Mouse (Mus musculus): ENCODE results near the gene Dennd4a. TPM values are rescaled to one million over a fixed set of nuclear protein-coding genes. Genes with fewer than 3 reads are reported as not detected.

Dennd4a gene
- polyA plus RNA-seq, 1 experiment from 2014 or later: 10.3 TPM

- ATAC-seq (ENCODE audit: low FRiP score): no peak
- 80% methylated on average over 5 of the region's 5 CpGs for WGBS
- H3K4me1 ChIP-seq: no peaks in the 10 kb centered on the region
Observed at GRCm38 (mm10) chr9:64938535-64938934, 127.4 kb downstream of the Dennd4a start.

DNA sequence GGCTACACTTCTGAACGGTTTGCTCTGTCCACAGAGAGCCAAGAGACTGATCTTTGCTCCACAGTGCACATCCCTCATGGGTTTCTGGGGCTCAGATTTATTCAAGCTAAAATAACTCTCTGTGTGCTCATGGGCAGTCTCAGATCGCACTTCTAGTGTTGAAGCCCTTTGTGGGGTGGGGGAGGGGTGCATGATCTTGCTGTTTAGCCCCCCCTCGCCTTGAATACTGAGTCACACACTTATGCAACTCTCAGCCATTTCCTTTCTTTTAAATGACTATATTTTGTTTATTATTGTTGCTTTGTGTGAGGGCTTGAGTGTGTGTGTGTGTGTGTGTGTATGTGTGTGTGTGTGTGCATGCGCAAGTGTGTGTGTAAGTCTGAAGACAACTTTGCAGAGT, 128.1 kb downstream of the Dennd4a start:
- Histone ChIP-seq H3K36me3 (no peaks in the 10 kb centered on the region), H3K9ac (no peak overlapping the region), H3K4me3 (no peak overlapping the region), H3K27me3 (peaks cover 9% of the 10 kb centered on the region), H3K27ac (no peak overlapping the region), H3K4me2 (replicated peaks) (no peak overlapping the region), H3K4me1 (no peaks in the 10 kb centered on the region), H3K9me3 (replicated peaks) (no peaks in the 10 kb centered on the region)
- no peak for ATAC-seq (ENCODE audit: low FRiP score)
- WGBS: 55% methylated on average over 4 of the region's 4 CpGs

More at GRCm38 (mm10) chr9:64938535-64938934, 127.4 kb downstream of the Dennd4a start:
- peaks cover 7% of the 10 kb centered on the region for H3K27me3 ChIP-seq
- no peaks in the 10 kb centered on the region for H3K9me3 ChIP-seq (replicated peaks)
- no peak overlapping the region for H3K27ac ChIP-seq
- no peak overlapping the region for H3K4me2 ChIP-seq (replicated peaks)
- H3K4me3 ChIP-seq: no peak overlapping the region
- H3K36me3 ChIP-seq: no peaks in the 10 kb centered on the region
- H3K9ac ChIP-seq: no peak overlapping the region

DNA sequence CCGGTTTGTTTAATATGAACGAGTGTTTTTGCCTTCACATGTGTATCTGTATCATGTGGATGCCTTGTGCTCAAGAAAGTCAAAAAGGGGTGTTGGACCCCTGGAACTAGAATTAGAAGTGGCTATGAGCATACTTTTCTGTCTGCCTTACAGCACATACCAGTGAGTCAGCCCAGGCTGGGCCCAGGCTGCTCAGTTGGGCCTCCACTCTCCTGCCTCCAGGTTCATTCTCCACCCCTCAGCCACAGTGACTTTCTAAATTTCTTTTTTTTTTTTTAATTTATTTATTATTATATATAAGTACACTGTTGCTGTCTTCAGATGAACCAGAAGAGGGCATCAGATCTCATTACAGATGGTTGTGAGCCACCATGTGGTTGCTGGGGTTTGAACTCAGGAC, 128.7 kb downstream of the Dennd4a start:
- no peak overlapping the region for H3K27ac ChIP-seq
- no peaks in the 10 kb centered on the region for H3K36me3 ChIP-seq
- no peak overlapping the region for H3K4me3 ChIP-seq
- no peak overlapping the region for H3K4me2 ChIP-seq (replicated peaks)
- ATAC-seq (ENCODE audit: low FRiP score): no peak
- H3K27me3 ChIP-seq: peaks cover 9% of the 10 kb centered on the region
- no peak overlapping the region for H3K9ac ChIP-seq
- H3K4me1 ChIP-seq: no peaks in the 10 kb centered on the region
- WGBS: 91% methylated on average over 2 of the region's 2 CpGs
- no peaks in the 10 kb centered on the region for H3K9me3 ChIP-seq (replicated peaks)

DNA sequence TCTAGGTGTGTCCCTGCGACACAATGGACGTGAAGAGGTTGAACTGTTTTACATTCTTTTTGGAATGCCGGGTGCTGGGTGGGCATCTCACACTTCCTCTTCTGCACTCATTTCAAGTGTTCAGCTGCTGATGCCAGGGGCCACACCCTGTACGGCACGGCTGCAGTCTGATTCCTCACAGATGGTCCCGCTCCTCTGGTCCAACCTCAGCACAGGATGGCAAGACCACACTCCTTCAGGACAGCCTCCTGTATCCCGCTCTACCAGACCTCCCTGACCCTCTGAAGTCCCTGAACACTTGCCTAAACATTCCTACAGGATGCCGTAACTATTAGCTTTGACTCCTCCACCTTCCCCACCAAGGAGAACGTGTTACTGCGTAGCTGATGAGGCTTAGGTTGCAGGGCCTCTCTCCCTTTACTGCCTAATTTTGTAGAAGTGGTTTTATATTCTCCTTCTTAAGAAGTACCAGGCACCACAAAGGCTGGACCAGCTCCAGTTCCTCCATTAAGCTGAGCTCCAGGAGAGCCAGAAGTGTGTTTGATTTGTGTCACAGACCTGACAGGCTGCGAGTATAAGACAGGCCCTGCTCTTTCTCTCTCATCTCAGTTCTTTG, 129.7 kb downstream of the Dennd4a start:
- Histone ChIP-seq H3K27me3 (peaks cover 9% of the 10 kb centered on the region), H3K9ac (no peak overlapping the region), H3K4me1 (no peaks in the 10 kb centered on the region), H3K9me3 (replicated peaks) (no peaks in the 10 kb centered on the region), H3K36me3 (no peaks in the 10 kb centered on the region), H3K4me2 (replicated peaks) (no peak overlapping the region), H3K27ac (no peak overlapping the region), H3K4me3 (no peak overlapping the region)
- no peak for ATAC-seq (ENCODE audit: low FRiP score)
- WGBS: 82% methylated on average over 11 of the region's 11 CpGs

DNA sequence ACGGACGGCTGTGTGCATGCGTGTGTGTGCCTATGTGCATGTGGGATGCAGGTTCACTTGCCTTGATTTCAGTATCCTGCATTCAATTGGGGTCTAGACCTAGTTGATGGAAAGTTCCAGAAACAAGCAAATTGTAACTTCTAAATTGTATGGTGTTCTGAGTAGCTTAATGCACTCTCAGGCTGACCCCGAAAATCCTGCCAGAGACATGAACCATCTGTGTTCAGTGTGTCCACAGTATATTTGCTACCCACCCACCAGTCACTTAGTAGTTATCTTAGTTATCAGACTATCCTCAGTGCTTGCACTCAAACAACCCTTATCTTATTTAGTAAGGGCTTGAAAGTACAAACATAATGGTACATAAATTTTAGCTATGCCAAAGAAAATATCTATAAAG, 130.5 kb downstream of the Dennd4a start:
- no peak for ATAC-seq (ENCODE audit: low FRiP score)
- no peaks in the 10 kb centered on the region for H3K9me3 ChIP-seq (replicated peaks)
- 87% methylated on average over 4 of the region's 4 CpGs for WGBS

GRCm38 (mm10) chr9:64943997-64944396, 132.9 kb downstream of the Dennd4a start:
- H3K27ac ChIP-seq: no peak overlapping the region
- ATAC-seq (ENCODE audit: low FRiP score): no peak
- no peaks in the 10 kb centered on the region for H3K9me3 ChIP-seq (replicated peaks)
- H3K36me3 ChIP-seq: no peaks in the 10 kb centered on the region
- no peak overlapping the region for H3K4me3 ChIP-seq
- no peak overlapping the region for H3K4me2 ChIP-seq (replicated peaks)
- WGBS: 21% methylated on average over 11 of the region's 11 CpGs
- no peaks in the 10 kb centered on the region for H3K4me1 ChIP-seq
- H3K27me3 ChIP-seq: peaks cover 9% of the 10 kb centered on the region
- H3K9ac ChIP-seq: no peak overlapping the region

More for the DNA sequence above, 130.5 kb downstream of the Dennd4a start:
- no peaks in the 10 kb centered on the region for H3K4me1 ChIP-seq
- no peak overlapping the region for H3K4me2 ChIP-seq (replicated peaks)
- no peak overlapping the region for H3K9ac ChIP-seq
- H3K27ac ChIP-seq: no peak overlapping the region
- no peak overlapping the region for H3K4me3 ChIP-seq
- H3K27me3 ChIP-seq: peaks cover 9% of the 10 kb centered on the region
- H3K36me3 ChIP-seq: no peaks in the 10 kb centered on the region

DNA sequence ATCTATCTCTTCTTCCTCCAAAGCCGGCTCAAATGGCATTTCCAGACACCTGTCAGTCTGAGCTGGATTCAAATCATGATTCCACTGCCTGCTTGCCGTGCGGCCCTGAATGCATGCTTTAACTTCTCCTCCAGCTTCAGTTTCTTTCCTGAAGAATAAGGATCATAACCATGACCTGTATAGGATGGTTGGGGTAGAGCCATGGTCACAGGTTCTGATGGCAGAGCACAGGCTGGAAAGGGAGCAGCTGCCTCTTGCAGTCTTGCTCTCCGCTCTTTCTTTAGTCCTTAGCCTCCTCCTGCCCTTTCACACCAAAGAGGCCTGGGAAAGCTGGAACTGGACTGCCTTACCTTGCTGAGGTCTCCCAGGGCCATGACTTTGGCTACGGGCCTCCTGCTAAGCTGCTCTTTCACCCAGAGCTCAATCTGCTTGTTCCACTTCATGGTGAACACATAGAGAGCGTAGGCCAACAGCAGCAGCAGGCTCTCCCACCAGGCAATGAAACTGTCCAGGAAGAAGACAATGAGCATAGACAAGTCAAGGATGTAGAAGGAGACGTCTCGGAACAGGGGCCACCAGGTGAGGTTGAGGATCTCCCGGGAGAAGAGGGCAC, 136.4 kb downstream of the Dennd4a start:
- H3K4me2 ChIP-seq (replicated peaks): no peak overlapping the region
- H3K27me3 ChIP-seq: peaks cover 17% of the 10 kb centered on the region
- no peak overlapping the region for H3K27ac ChIP-seq
- no peak overlapping the region for H3K4me3 ChIP-seq
- 89% methylated on average over 9 of the region's 9 CpGs for WGBS
- no peaks in the 10 kb centered on the region for H3K36me3 ChIP-seq
- no peaks in the 10 kb centered on the region for H3K4me1 ChIP-seq
- H3K9me3 ChIP-seq (replicated peaks): no peaks in the 10 kb centered on the region
- no peak for ATAC-seq (ENCODE audit: low FRiP score)
- no peak overlapping the region for H3K9ac ChIP-seq

DNA sequence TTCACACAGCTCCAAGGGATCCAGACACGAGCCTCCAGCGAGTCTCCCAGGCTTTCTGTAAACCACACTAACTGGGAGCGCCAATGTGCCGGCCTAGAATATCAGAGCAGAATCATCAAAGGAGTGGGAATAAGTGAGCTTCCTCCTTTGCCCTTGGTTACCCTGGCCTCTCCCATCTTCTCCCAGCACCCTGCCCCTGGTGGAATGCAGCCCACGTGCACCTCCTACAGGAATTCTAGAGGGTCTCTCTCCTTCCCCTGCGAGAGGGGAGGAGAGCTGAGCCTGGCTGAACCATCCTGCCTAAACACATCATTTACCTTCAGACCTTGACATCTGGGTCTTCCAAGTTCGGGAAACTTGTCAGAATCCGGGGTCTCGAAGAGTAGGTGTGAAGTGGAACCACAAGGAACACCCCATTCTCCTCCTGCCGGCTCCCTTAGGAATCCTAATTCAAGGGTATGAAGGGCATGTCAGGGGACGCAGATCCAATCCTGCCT, 140.1 kb downstream of the Dennd4a start, which contains the start of gene Slc24a1:
Slc24a1 (minus strand) TSS at position 447 of the 497 bp plus-strand sequence.
- Histone ChIP-seq H3K4me3 (no peak within 1 kb of the TSS), H3K9me3 (replicated peaks) (no peaks in the 10 kb centered on the region), H3K27ac (no peak within 1 kb of the TSS), H3K36me3 (no peaks in the 10 kb centered on the region), H3K27me3 (peaks cover 17% of the 10 kb centered on the region), H3K4me1 (no peaks in the 10 kb centered on the region), H3K9ac (no peak within 1 kb of the TSS), H3K4me2 (replicated peaks) (no peak within 1 kb of the TSS)
- WGBS: 40% methylated on average over 11 of the region's 11 CpGs
- ATAC-seq (ENCODE audit: low FRiP score): no peak

GRCm38 (mm10) chr9:64952055-64952454, 140.9 kb downstream of the Dennd4a start:
- H3K4me1 ChIP-seq: no peaks in the 10 kb centered on the region
- 16% methylated on average over 5 of the region's 5 CpGs for WGBS

GRCm38 (mm10) chr9:64953190-64953589, 142.1 kb downstream of the Dennd4a start:
- 86% methylated on average over 7 of the region's 7 CpGs for WGBS
- Histone ChIP-seq H3K4me1 (no peaks in the 10 kb centered on the region), H3K27ac (no peak overlapping the region), H3K4me3 (no peak overlapping the region), H3K4me2 (replicated peaks) (no peak overlapping the region), H3K9ac (no peak overlapping the region), H3K9me3 (replicated peaks) (no peaks in the 10 kb centered on the region), H3K36me3 (no peaks in the 10 kb centered on the region), H3K27me3 (peaks cover 17% of the 10 kb centered on the region)
- ATAC-seq (ENCODE audit: low FRiP score): no peak

More at GRCm38 (mm10) chr9:64952055-64952454, 140.9 kb downstream of the Dennd4a start:
- H3K27me3 ChIP-seq: peaks cover 17% of the 10 kb centered on the region
- no peak overlapping the region for H3K27ac ChIP-seq
- no peak for ATAC-seq (ENCODE audit: low FRiP score)
- no peaks in the 10 kb centered on the region for H3K36me3 ChIP-seq
- no peak overlapping the region for H3K9ac ChIP-seq
- no peaks in the 10 kb centered on the region for H3K9me3 ChIP-seq (replicated peaks)
- H3K4me2 ChIP-seq (replicated peaks): no peak overlapping the region
- no peak overlapping the region for H3K4me3 ChIP-seq

DNA sequence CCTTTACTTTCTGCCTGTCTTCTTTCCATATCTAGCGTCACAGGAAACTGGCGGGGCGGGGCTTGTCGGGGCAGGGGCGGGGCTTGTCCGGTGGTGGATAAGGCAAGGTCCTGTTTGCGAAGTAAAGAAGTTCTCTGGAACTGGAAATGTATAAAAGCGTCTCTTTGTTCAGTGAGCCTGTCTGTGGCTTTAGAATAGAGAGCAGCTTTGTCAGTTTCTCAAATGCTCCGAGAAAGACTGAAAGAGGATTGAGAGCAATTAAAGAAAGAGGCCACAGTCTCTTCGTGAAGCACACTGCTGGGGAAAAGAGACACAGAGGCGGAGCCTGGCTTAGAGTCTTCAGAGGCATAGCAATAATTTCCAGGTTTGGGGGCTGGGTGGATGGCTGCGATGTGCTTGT, 145.2 kb downstream of the Dennd4a start:
- WGBS: 29% methylated on average over 12 of the region's 12 CpGs
- H3K4me3 ChIP-seq: no peak overlapping the region
- H3K4me2 ChIP-seq (replicated peaks): peak overlapping the region; percentile 19; the same call in 1 of the 2 replicates
- peaks cover 9% of the 10 kb centered on the region for H3K27me3 ChIP-seq
- H3K36me3 ChIP-seq: no peaks in the 10 kb centered on the region
- ATAC-seq (ENCODE audit: low FRiP score): no peak
- peaks cover 3% of the 10 kb centered on the region for H3K4me1 ChIP-seq
- no peaks in the 10 kb centered on the region for H3K9me3 ChIP-seq (replicated peaks)
- no peak overlapping the region for H3K9ac ChIP-seq
- H3K27ac ChIP-seq: no peak overlapping the region

DNA sequence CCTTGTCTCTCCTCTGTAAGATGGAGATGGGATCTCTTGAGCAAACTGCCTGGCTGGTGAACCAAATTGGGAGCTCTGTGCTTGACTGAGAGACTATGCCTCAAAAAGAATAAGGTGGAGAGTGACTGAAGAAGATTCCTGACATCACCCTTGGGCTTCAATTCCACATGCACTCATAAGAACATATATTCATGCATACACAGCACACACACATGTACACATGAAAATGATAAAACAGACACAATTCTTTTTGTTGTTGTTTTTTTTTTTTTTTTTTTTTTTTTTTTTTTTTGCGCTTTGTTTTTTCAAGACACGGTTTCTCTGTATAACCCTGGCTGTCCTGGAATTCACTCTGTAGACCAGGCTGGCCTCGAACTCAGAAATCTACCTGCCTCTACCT, 146.1 kb downstream of the Dennd4a start:
- H3K36me3 ChIP-seq: peaks cover under 1% of the 10 kb centered on the region; the same call in 1 of the 2 replicates
- H3K4me2 ChIP-seq (replicated peaks): no peak overlapping the region
- no peak for ATAC-seq (ENCODE audit: low FRiP score)
- H3K9ac ChIP-seq: no peak overlapping the region
- H3K27me3 ChIP-seq: peaks cover 8% of the 10 kb centered on the region; the same call in 1 of the 2 replicates
- no peak overlapping the region for H3K4me3 ChIP-seq
- no peak overlapping the region for H3K27ac ChIP-seq
- WGBS: 80% methylated on average over 3 of the region's 3 CpGs
- H3K9me3 ChIP-seq (replicated peaks): no peaks in the 10 kb centered on the region
- peaks cover 10% of the 10 kb centered on the region for H3K4me1 ChIP-seq

Measured in hindbrain, embryonic 12.5 days (tissue).